Mouse (Mus musculus) lung, embryonic 14.5 days (tissue): Measurements from ENCODE around the gene Gmeb2. TPM values are rescaled to one million over a fixed set of nuclear protein-coding genes. Genes with fewer than 3 reads are reported as not detected.
A peak's percentile ranks its signal among the peaks of the same experiment; 100 is the strongest.

Experiments used
- ATAC-seq: fragments of 200-750 bp; cut with Nextera tagmentation; 2 replicates; pipeline ENCODE4 v1.8.0; 2017; ENCODE audit warnings: mild to moderate bottlenecking, moderate TSS enrichment, moderate library complexity; ENCODE audit not compliant: insufficient read depth
- DNase-seq: peaks from one replicate; pipeline ENCODE4 v3.0.0-alpha.2; 2015
- H3K27ac ChIP-seq: fragments of 300-500 bp; sonication (generic); 2 replicates; pipeline ENCODE4 v1.5.1; 2014; ENCODE audit warnings: low read depth, mild to moderate bottlenecking, moderate library complexity
- H3K27me3 ChIP-seq: fragments of 300-500 bp; sonication (generic); 2 replicates; pipeline ENCODE4 v1.6.1; 2014; ENCODE audit warnings: low read length, control low read depth; ENCODE audit not compliant: insufficient read depth
- H3K36me3 ChIP-seq: fragments of 300-500 bp; sonication (generic); 2 replicates; pipeline ENCODE4 v1.6.1; 2014; ENCODE audit warnings: control low read depth; ENCODE audit not compliant: insufficient read depth
- H3K4me1 ChIP-seq: fragments of 300-500 bp; sonication (generic); 2 replicates; pipeline ENCODE4 v1.6.1; 2014; ENCODE audit warnings: antibody characterized with exemption, control low read depth; ENCODE audit not compliant: insufficient read depth
- H3K4me2 ChIP-seq: fragments of 300-500 bp; sonication (generic); 2 replicates; pipeline ENCODE4 v1.6.1; 2014; ENCODE audit warnings: mild to moderate bottlenecking
- H3K4me3 ChIP-seq: fragments of 300-500 bp; sonication (generic); 2 replicates; pipeline ENCODE4 v1.5.1; 2014; ENCODE audit warnings: low read depth, low read length
- H3K9ac ChIP-seq: fragments of 300-500 bp; sonication (generic); 2 replicates; pipeline ENCODE4 v1.6.1; 2014
- H3K9me3 ChIP-seq: fragments of 300-500 bp; sonication (generic); 2 replicates; pipeline ENCODE4 v1.6.1; 2016; ENCODE audit warnings: low read depth, low read length, control low read depth
- CTCF ChIP-seq: IDR thresholded peaks from 2 replicates; pipeline ENCODE4 v1.5.1; 2016; ENCODE audit warnings: antibody characterized with exemption, low read depth
- WGBS: fragments of 180-500 bp; shearing (Covaris S2); extraction: QIAGEN DNeasy Blood & Tissue Kit; methylation state at CpG from one replicate; pipeline ENCODE4 v1.1.7; 2014; 5-methylcytosine and 5-hydroxymethylcytosine counted together
- polyA plus RNA-seq: library from polyadenylated mRNA; unstranded; fragments of >200 nt; fragmentation: Nextera tagmentation; extraction: Ambion mirVana; gene quantifications from 2 replicates; pipeline ENCODE4 v1.2.1, GENCODE M21; 2014

The Gmeb2 gene
- polyA plus RNA-seq, 1 experiment from 2014 or later, result 21.2 TPM

GRCm38 (mm10) chr2:181243706-181244394 lies 44.0 kb downstream of the Gmeb2 start:
- no peak overlapping the region for H3K27ac ChIP-seq
- no peak for TF ChIP-seq CTCF
- ATAC-seq (0 out of 2 replicates have a peak, but pooled peaks have one; percentile 29), DNase-seq (peak; percentile 13)
- 30% methylated on average over 11 of the region's 11 CpGs for WGBS
- H3K36me3 ChIP-seq, result no peaks in the 10 kb centered on the region
- no peak overlapping the region for H3K4me3 ChIP-seq
- H3K4me1 ChIP-seq, result 0 out of 2 replicates have a peak, but pooled peaks cover 3% of the 10 kb centered on the region
- no peaks in the 10 kb centered on the region for H3K9me3 ChIP-seq
- H3K27me3 ChIP-seq, result no peaks in the 10 kb centered on the region
- no peak overlapping the region for H3K9ac ChIP-seq
- no peak overlapping the region for H3K4me2 ChIP-seq

GRCm38 (mm10) chr2:181242314-181242665 lies 45.5 kb downstream of the Gmeb2 start:
- WGBS, result 47% methylated on average over 3 of the region's 3 CpGs
- no peak for TF ChIP-seq CTCF
- Histone ChIP-seq H3K36me3 (0 out of 2 replicates have a peak, but pooled peaks cover 8% of the 10 kb centered on the region), H3K4me3 (peak overlapping the region; percentile 56), H3K9me3 (no peaks in the 10 kb centered on the region), H3K27me3 (no peaks in the 10 kb centered on the region), H3K27ac (no peak overlapping the region), H3K4me2 (peak overlapping the region; percentile 72), H3K4me1 (0 out of 2 replicates have a peak, but pooled peaks cover 3% of the 10 kb centered on the region), H3K9ac (peak overlapping the region; percentile 73)
- ATAC-seq (peak; percentile 12; the same call in 1 of the 2 replicates), DNase-seq (peak; percentile 4)

GRCm38 (mm10) chr2:181241602-181242313 lies 46.1 kb downstream of the Gmeb2 start, which contains the start of gene Helz2:
Gene Helz2 (minus strand): TSS chr2:181242027.
- Histone ChIP-seq H3K27ac (peak within 1 kb of the TSS; percentile 33; the same call in 1 of the 2 replicates), H3K9ac (peak within 1 kb of the TSS; percentile 73), H3K4me1 (0 out of 2 replicates have a peak, but pooled peaks cover 3% of the 10 kb centered on the region), H3K4me2 (peak within 1 kb of the TSS; percentile 72), H3K9me3 (no peaks in the 10 kb centered on the region), H3K4me3 (peak within 1 kb of the TSS; percentile 56), H3K36me3 (0 out of 2 replicates have a peak, but pooled peaks cover 10% of the 10 kb centered on the region), H3K27me3 (no peaks in the 10 kb centered on the region)
- no peak for TF ChIP-seq CTCF
- ATAC-seq (peak; percentile 75), DNase-seq (peak; percentile 56)
- 8% methylated on average over 16 of the region's 16 CpGs for WGBS

GRCm38 (mm10) chr2:181240806-181241440 lies 46.9 kb downstream of the Gmeb2 start:
- no peaks in the 10 kb centered on the region for H3K9me3 ChIP-seq
- 88% methylated on average over 13 of the region's 13 CpGs for WGBS
- 0 out of 2 replicates have a peak, but pooled peaks cover 3% of the 10 kb centered on the region for H3K4me1 ChIP-seq
- peak overlapping the region; percentile 72 for H3K4me2 ChIP-seq
- no peak for TF ChIP-seq CTCF
- H3K27me3 ChIP-seq, result no peaks in the 10 kb centered on the region
- H3K36me3 ChIP-seq, result 0 out of 2 replicates have a peak, but pooled peaks cover 10% of the 10 kb centered on the region
- DNase-seq, result no peak
- peak overlapping the region; percentile 56 for H3K4me3 ChIP-seq
- H3K9ac ChIP-seq, result no peak overlapping the region; the same call in 1 of the 2 replicates
- no peak overlapping the region for H3K27ac ChIP-seq
- no peak for ATAC-seq

- Histone ChIP-seq H3K27ac (no peak overlapping the region), H3K4me3 (no peak overlapping the region), H3K27me3 (no peaks in the 10 kb centered on the region), H3K9me3 (no peaks in the 10 kb centered on the region), H3K4me2 (no peak overlapping the region), H3K9ac (no peak overlapping the region), H3K4me1 (0 out of 2 replicates have a peak, but pooled peaks cover 3% of the 10 kb centered on the region), H3K36me3 (0 out of 2 replicates have a peak, but pooled peaks cover 10% of the 10 kb centered on the region)
- 89% methylated on average over 9 of the region's 9 CpGs for WGBS
- no peak for TF ChIP-seq CTCF
- DNase-seq (no peak), ATAC-seq (no peak)
These were observed 48.6 kb downstream of the Gmeb2 start for GRCm38 (mm10) chr2:181239261-181239660.

GRCm38 (mm10) chr2:181238861-181239260 lies 49.0 kb downstream of the Gmeb2 start:
- DNase-seq, result no peak
- Histone ChIP-seq H3K4me1 (0 out of 2 replicates have a peak, but pooled peaks cover 3% of the 10 kb centered on the region), H3K27ac (no peak overlapping the region), H3K36me3 (peaks cover 13% of the 10 kb centered on the region; the same call in 1 of the 2 replicates), H3K9me3 (no peaks in the 10 kb centered on the region), H3K9ac (no peak overlapping the region), H3K4me2 (no peak overlapping the region), H3K4me3 (no peak overlapping the region), H3K27me3 (no peaks in the 10 kb centered on the region)
- no peak for ATAC-seq
- TF ChIP-seq CTCF, result no peak
- 65% methylated on average over 2 of the region's 2 CpGs for WGBS
